Mouse (Mus musculus) cerebellum, adult 2 months (tissue): ENCODE measurements around the gene Ube4a. TPM values are rescaled to one million over a fixed set of nuclear protein-coding genes. Genes with fewer than 3 reads are reported as not detected.
"Not testable (repeated sequence)": the region's sequence is repeated elsewhere in the genome, so short reads cannot be mapped to it uniquely, and the experiment has no call there.

ENCODE experiments used
- DNase-seq, 2 experiments: peaks; one replicate each; pipeline ENCODE4 v3.0.0; 2021
- H3K27ac ChIP-seq: fragments of 200-500 bp; 2 replicates; pipeline ENCODE4 v1.5.1; 2012; ENCODE audit warnings: low read length, control low read depth, inconsistent platforms; ENCODE audit not compliant: insufficient read depth
- H3K27me3 ChIP-seq: fragments of 200-500 bp; 2 replicates; pipeline ENCODE4 v1.6.1; 2012; ENCODE audit warnings: inconsistent platforms, mild to moderate bottlenecking, low read length, moderate library complexity; ENCODE audit not compliant: control insufficient read depth, insufficient read depth
- H3K4me1 ChIP-seq: fragments of 200-500 bp; 2 replicates; pipeline ENCODE4 v1.6.1; 2011; ENCODE audit warnings: low read length; ENCODE audit not compliant: control insufficient read depth, insufficient read depth
- H3K4me3 ChIP-seq: fragments of 200-500 bp; replicated peaks from 2 replicates; pipeline ENCODE3; 2011; ENCODE audit warnings: mild to moderate bottlenecking, low read depth, low read length, control low read depth; ENCODE audit not compliant: insufficient read depth
- CTCF ChIP-seq: fragments of 200-500 bp; IDR thresholded peaks from 2 replicates; pipeline ENCODE4 v1.5.1; 2011; ENCODE audit warnings: low read depth, mild to moderate bottlenecking, control low read depth, low read length, moderate library complexity, borderline replicate concordance; ENCODE audit not compliant: insufficient read depth
- POLR2A ChIP-seq: fragments of 200-500 bp; IDR thresholded peaks from 2 replicates; pipeline ENCODE4 v1.6.1; 2011; ENCODE audit warnings: low read length, control low read depth, borderline replicate concordance; ENCODE audit not compliant: insufficient read depth
- WGBS: fragments of 180-500 bp; shearing (Covaris S2); methylation state at CpG from one replicate; pipeline ENCODE4 v1.1.7; 2018; 5-methylcytosine and 5-hydroxymethylcytosine counted together
- polyA plus RNA-seq: library from polyadenylated mRNA; depleted of rRNA; stranded (reverse); fragments of >200 nt; gene quantifications from 2 replicates; pipeline ENCODE4 v1.2.3, GENCODE M21; 2012

Ube4a gene
- polyA plus RNA-seq, 1 experiment: 37.4 TPM

DNA sequence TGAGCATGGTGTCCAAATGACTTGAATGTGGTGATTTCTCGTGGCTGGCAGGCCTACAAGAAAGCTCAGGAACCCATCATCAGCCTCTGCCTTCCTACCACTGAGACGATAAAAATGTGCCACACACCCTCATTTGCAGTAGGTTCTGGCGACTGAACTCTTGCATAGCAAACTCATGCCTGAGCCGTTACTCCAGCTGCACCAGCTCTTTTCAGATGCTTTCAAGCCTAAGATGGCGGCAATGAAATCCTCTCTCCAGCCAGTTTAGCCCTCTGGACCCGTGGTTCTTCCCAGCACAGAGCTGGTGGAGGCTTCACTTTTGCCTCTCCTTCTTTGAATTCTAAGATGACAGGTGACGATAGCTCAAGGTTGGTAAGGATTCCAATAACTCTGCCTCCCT is 14.4 kb upstream of the Ube4a start:
- WGBS: 74% methylated on average over 7 of the region's 7 CpGs

DNA sequence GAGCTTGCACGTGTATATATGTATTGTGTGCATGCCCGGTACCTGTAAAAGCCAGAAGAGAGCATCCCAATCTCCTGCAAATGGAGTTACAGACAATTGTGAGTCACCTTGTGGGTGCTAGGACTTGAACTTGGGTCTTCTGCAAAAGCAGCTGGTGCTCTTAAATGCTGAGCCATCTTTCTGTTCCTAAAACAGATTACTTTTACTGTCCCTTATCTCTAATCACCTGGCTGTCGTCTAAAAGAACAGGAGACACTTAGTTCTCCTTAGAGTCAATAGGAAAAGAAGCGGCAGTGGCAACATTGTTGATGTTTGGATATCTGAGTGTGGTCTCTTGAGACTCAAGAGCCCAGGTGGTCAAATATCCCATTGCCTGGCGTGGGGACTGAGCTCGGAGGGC is 12.4 kb upstream of the Ube4a start:
- no peaks in the 10 kb centered on the region; the same call in 1 of the 2 replicates for H3K27me3 ChIP-seq
- no peaks in the 10 kb centered on the region for H3K4me1 ChIP-seq
- no peak overlapping the region for H3K27ac ChIP-seq
- 72% methylated on average over 6 of the region's 6 CpGs for WGBS
- no peak for DNase-seq
- TF ChIP-seq POLR2A: no peak
- no peak for TF ChIP-seq CTCF
- no peak overlapping the region for H3K4me3 ChIP-seq

More for the DNA sequence above, 14.4 kb upstream of the Ube4a start:
- DNase-seq: no peak
- no peaks in the 10 kb centered on the region; the same call in 1 of the 2 replicates for H3K27me3 ChIP-seq
- H3K27ac ChIP-seq: no peak overlapping the region
- H3K4me1 ChIP-seq: no peaks in the 10 kb centered on the region
- H3K4me3 ChIP-seq: no peak overlapping the region
- TF ChIP-seq CTCF: no peak
- TF ChIP-seq POLR2A: no peak

DNA sequence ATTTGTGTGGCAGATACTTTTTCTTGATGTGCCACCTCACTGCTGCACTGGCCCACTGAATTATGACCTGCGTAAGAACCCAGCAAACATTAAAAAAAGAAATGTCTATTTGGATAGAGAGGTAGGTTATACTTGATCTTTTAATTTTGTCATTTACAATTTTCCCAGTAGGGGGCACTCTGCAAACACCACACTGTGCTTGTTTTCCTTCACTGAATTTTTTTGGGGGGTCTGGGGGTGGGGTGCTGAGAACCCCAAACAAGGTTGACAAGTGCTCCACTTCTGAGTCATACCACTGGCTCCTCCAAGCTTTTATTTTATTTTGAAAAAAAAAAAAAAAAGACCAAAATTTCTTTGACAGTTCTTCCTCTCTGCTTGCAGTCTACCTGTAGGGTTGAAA is 4.0 kb upstream of the Ube4a start:
- no peak for DNase-seq
- WGBS: 69% methylated on average over 1 of the region's 1 CpGs
- Histone ChIP-seq H3K27me3 (no peaks in the 10 kb centered on the region), H3K4me3 (no peak overlapping the region), H3K4me1 (no peaks in the 10 kb centered on the region), H3K27ac (no peak overlapping the region)
- TF ChIP-seq CTCF (0 out of 2 replicates have a peak, but pooled peaks have one; percentile 18), POLR2A (no peak)

DNA sequence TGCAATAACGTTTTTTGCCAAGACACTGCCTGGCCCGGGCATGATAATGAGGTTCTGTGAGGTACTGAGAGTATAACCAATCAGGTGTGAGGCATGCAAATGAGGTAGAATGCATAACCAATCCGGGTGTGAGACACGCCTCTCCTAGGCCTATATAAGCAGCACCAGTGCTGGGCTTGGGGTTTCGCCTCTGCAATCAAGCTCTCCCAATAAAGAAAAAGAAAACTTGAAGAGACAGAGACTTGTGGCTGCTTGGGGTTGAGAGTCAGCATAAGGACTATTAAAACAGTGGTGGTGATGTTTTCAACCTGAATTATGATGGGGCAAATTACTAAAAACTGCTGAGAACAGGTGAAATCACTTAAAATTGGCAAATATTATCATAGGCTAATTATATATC is 2.4 kb upstream of the Ube4a start:
- WGBS: 74% methylated on average over 5 of the region's 5 CpGs

DNA sequence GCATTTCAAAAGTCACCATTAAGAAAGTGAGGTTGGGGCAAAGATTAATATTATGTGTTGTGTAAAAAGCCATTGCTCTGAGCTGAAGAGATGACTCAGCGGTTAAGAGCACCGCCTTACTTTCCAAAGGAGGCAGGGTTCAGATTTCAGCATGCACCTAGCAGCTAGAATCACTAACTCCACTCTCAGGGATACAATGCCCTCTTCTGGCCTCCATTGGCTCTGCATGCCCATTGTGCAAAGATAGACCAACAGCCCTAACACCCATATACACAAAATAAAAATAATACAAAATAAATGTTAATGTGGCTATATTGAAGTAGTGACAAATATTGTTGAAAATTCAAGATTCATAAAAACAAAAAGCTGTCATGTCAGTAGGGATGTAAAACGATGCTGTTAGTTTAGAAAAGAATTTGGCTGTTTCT is 1.4 kb upstream of the Ube4a start:
- H3K27me3 ChIP-seq: no peaks in the 10 kb centered on the region
- H3K27ac ChIP-seq: no peak overlapping the region
- TF ChIP-seq CTCF (peak; percentile 84), POLR2A (no peak)
- H3K4me1 ChIP-seq: no peaks in the 10 kb centered on the region
- WGBS: 25% methylated on average over 3 of the region's 3 CpGs
- DNase-seq: peak; percentile 85 to 89
- no peak overlapping the region for H3K4me3 ChIP-seq

More for the DNA sequence above, 2.4 kb upstream of the Ube4a start:
- not testable (repeated sequence) for H3K4me1 ChIP-seq, DNase-seq, H3K27me3 ChIP-seq, H3K4me3 ChIP-seq, H3K27ac ChIP-seq

DNA sequence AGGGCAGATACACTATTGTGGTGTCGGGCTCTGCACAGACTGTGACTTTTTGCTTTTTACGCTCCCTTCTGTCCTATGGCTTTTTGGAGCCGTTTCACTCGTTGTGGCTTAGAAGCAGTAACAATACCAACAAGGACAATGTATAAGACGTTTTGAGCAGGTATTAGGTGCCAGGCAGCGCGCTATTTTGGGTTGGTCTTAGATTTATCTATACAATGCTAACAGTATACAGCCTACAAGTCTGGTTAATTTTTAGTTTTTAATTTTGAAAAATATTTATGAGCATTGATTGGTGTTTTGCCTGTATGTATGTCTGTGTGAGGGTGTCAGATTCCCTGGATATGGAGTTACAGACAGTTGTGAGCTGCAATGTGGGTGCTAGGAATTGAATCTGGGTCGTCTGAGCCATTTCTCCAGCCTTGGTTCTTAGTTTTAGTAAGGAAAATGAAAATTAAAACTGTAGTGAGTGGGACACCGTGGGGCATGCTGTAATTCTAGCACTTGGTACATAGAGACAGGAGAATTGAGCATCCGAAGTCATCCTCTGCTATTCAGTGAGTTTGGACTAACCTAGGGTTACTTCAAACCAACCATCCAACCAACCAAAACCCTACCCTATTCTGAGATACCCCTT is 550 bp upstream of the Ube4a start:
- WGBS: 10% methylated on average over 10 of the region's 10 CpGs
- Histone ChIP-seq H3K27ac (no peak overlapping the region), H3K27me3 (no peaks in the 10 kb centered on the region), H3K4me1 (no peaks in the 10 kb centered on the region), H3K4me3 (peak overlapping the region; percentile 71)
- DNase-seq: no peak
- no peak for TF ChIP-seq POLR2A
- TF ChIP-seq CTCF: no peak

DNA sequence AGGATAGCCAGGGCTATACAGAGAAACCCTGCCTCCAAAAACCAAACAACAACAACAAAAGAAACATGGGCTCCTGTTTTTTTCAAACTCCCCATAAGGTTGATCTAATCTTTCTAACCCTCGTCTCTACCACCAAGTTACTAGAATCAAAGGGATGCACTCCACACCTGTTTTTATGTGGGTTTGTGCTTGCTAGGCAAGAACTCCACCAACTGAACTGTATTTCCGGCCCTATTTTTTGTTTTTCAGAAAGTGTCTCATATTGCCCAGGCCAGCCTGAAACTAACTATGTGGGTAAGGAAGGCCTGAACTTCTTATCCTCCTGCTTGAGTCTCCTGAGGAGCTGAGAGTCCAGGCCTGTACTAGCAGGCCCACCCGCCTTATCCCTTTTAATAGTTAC is 11.0 kb downstream of the Ube4a start:
- H3K4me1 ChIP-seq: no peaks in the 10 kb centered on the region
- H3K4me3 ChIP-seq: no peak overlapping the region
- H3K27me3 ChIP-seq: no peaks in the 10 kb centered on the region
- TF ChIP-seq CTCF (no peak), POLR2A (no peak)
- 94% methylated on average over 3 of the region's 3 CpGs for WGBS
- H3K27ac ChIP-seq: no peak overlapping the region
- DNase-seq: no peak

DNA sequence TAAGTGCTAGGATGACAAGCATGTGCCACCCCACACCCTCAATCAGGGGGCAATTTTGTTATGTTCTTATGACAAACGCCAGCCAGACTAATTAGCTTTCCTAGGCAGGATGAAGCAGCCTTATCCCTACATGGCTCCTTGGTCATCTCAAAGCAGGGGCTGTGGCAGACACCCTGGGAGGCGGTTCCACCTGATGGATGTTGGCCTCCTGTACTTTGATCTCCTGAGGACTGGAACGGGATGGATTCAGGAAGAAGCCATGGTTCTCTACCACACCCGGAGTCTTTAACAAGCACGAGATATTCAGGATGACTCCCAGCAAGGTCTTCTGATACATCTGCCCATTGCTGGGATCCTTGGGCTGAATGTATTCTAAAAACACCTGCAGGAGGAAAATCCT is 17.6 kb downstream of the Ube4a start:
- H3K4me1 ChIP-seq: peaks cover 10% of the 10 kb centered on the region
- no peak overlapping the region for H3K4me3 ChIP-seq
- no peak for DNase-seq
- 93% methylated on average over 5 of the region's 5 CpGs for WGBS
- TF ChIP-seq POLR2A (no peak), CTCF (no peak)
- no peak overlapping the region for H3K27ac ChIP-seq
- no peaks in the 10 kb centered on the region for H3K27me3 ChIP-seq
